Mouse (Mus musculus): Measurements from ENCODE around the gene Ugt1a6a. TPM values are rescaled to one million over a fixed set of nuclear protein-coding genes. Genes with fewer than 3 reads are reported as not detected.

The Ugt1a6a gene
- polyA plus RNA-seq, 1 experiment from 2014 or later, result 3.9 TPM

DNA sequence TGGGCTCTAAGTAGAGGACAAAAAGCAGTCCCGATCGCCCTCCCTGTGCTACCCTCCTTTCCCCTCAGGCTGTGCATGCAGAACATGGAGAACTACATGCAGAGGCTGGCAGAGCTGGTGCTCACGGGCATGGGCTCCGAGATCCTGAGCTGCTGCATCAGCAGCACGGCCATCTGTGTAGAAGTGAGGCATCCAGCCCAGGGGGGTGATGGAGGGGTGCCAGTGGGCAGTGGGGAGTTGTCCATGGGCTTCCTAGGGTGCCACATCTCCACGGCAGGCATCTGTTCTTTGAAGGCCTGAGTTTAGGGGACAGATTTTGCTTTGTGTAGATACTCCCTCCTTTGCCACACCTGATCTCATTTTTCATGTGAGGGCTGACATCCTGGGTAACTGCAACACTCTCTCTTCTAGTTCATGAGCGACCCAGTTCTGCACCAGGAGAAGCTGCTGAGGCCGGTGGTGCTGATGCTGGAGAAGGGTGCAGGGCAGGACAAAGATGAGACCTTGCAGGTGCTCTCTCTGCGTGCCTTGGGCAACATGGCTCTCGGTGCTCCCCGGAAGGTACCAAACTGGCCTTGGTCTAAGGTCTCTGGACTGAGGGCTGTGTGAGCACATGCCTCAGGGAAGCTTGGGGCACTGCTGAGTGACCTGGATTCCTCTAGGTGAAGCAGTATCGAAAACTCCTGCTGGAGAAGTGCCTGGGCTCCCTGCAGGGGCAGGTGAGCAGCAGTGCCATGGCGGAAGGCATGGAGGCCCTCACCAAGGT, 121.6 kb downstream of the Ugt1a6a start:
- H3K27ac ChIP-seq (ENCODE audit: low read length), result no peak overlapping the region
- H3K9me3 ChIP-seq (ENCODE audit: control insufficient read depth, low read length), result peaks cover 19% of the 10 kb centered on the region; the same call in 1 of the 2 replicates
- 76% methylated on average over 13 of the region's 13 CpGs for WGBS
- H3K4me2 ChIP-seq (ENCODE audit: low read depth, low read length), result no peak overlapping the region
- H3K27me3 ChIP-seq (ENCODE audit: control insufficient read depth, insufficient read depth, low read depth, low read length), result no peaks in the 10 kb centered on the region
- no peaks in the 10 kb centered on the region for H3K4me1 ChIP-seq (replicated peaks; ENCODE audit: control insufficient read depth, insufficient read depth, low read length)
- no peak overlapping the region for H3K4me3 ChIP-seq (ENCODE audit: low read length)
- H3K36me3 ChIP-seq (ENCODE audit: control insufficient read depth, insufficient read depth, low read length), result peaks cover 17% of the 10 kb centered on the region
- no peak for ATAC-seq (ENCODE audit: low read depth)
- H3K9ac ChIP-seq (ENCODE audit: low read length), result no peak overlapping the region

DNA sequence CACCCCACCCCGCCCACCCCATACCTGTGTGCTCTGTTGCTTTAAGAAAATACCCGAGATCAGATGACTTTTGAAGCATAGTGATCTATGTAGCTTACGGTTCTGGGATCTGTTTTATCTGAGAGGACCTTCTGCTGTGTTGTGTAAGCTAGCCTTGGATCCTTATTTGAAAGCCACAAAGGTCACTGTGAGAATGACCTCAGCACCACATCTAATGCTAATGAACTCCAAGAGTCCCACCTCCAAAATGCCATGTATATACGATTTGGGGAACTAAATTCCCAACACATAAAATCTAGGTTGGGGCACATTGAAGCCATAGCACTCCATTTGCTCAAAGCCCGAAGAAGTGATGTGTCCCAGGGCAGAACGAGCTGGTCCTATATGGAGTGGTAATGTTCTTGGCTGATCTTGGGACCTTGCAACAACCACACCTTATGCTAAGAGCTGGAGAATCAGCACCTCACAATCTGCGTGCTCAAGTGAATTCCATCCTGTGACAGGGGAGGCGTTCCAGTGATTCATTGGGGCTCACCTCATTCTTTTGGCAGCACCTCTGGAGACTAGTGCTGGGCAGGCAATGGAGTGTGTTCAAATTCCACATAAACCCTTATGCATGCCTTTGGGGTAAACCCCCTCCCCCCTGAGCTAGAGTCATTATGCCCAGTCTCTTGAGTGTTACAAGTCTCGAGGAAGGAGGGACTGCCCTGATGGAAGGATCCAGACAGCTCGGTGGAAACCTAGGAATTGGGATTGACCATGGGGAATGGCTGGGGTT, 122.5 kb downstream of the Ugt1a6a start:
- peaks cover 26% of the 10 kb centered on the region for H3K36me3 ChIP-seq (ENCODE audit: control insufficient read depth, insufficient read depth, low read length)
- WGBS, result 71% methylated on average over 10 of the region's 10 CpGs
- peaks cover 16% of the 10 kb centered on the region; the same call in 1 of the 2 replicates for H3K9me3 ChIP-seq (ENCODE audit: control insufficient read depth, low read length)
- H3K4me2 ChIP-seq (ENCODE audit: low read depth, low read length), result no peak overlapping the region
- H3K9ac ChIP-seq (ENCODE audit: low read length), result no peak overlapping the region
- no peak overlapping the region for H3K4me3 ChIP-seq (ENCODE audit: low read length)
- no peaks in the 10 kb centered on the region for H3K4me1 ChIP-seq (replicated peaks; ENCODE audit: control insufficient read depth, insufficient read depth, low read length)
- no peaks in the 10 kb centered on the region for H3K27me3 ChIP-seq (ENCODE audit: control insufficient read depth, insufficient read depth, low read depth, low read length)
- no peak for ATAC-seq (ENCODE audit: low read depth)
- no peak overlapping the region for H3K27ac ChIP-seq (ENCODE audit: low read length)

DNA sequence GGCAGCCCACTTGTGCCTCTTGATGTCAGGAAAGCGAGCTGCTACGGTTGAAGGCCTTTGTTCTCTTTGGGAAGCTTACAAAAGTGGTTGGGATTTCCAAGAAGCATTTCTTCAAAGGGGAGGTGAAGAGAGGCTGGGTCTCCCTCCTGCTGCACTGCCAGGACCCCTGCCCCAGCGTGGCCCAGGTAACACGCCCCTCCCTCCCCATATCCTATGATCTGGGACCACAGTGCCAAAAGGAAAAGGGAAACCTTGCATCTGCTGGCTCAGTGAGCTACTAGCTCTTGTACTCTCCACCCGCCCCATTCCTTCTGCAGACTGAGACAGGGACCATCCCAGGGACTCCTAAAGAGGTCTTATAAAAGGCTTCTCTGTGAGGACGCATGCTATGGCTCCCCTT, 123.1 kb downstream of the Ugt1a6a start:
- peaks cover 11% of the 10 kb centered on the region; the same call in 1 of the 2 replicates for H3K9me3 ChIP-seq (ENCODE audit: control insufficient read depth, low read length)
- H3K4me1 ChIP-seq (replicated peaks; ENCODE audit: control insufficient read depth, insufficient read depth, low read length), result no peaks in the 10 kb centered on the region
- no peak overlapping the region for H3K4me2 ChIP-seq (ENCODE audit: low read depth, low read length)
- H3K9ac ChIP-seq (ENCODE audit: low read length), result no peak overlapping the region
- no peak overlapping the region for H3K4me3 ChIP-seq (ENCODE audit: low read length)
- ATAC-seq (ENCODE audit: low read depth), result no peak
- H3K27ac ChIP-seq (ENCODE audit: low read length), result no peak overlapping the region
- 79% methylated on average over 6 of the region's 6 CpGs for WGBS
- H3K36me3 ChIP-seq (ENCODE audit: control insufficient read depth, insufficient read depth, low read length), result peaks cover 32% of the 10 kb centered on the region
- no peaks in the 10 kb centered on the region for H3K27me3 ChIP-seq (ENCODE audit: control insufficient read depth, insufficient read depth, low read depth, low read length)

DNA sequence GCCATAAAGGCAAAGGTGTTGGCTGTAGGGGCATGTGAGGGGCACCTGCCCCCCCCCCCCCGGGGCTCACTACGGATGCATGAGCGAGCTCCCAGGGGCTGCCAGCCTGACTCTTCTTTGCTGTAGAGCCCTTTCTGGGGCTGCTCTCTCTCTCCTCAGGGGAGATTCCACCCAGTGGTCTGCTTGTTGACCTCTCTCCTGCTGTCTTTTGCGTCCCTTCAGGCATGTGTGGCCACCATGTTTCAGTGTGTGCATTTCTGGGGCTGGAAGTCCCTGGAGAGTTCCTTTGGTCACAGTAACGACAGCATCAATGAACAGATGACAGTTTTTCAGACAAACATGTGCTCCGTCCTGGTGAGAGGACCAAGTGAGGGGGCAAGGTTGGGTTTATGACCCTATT, 123.8 kb downstream of the Ugt1a6a start:
- Histone ChIP-seq H3K27ac (ENCODE audit: low read length) (no peak overlapping the region), H3K36me3 (ENCODE audit: control insufficient read depth, insufficient read depth, low read length) (peaks cover 39% of the 10 kb centered on the region), H3K27me3 (ENCODE audit: control insufficient read depth, insufficient read depth, low read depth, low read length) (no peaks in the 10 kb centered on the region), H3K9me3 (ENCODE audit: control insufficient read depth, low read length) (peaks cover 11% of the 10 kb centered on the region; the same call in 1 of the 2 replicates), H3K4me2 (ENCODE audit: low read depth, low read length) (no peak overlapping the region), H3K9ac (ENCODE audit: low read length) (no peak overlapping the region), H3K4me3 (ENCODE audit: low read length) (no peak overlapping the region), H3K4me1 (replicated peaks; ENCODE audit: control insufficient read depth, insufficient read depth, low read length) (no peaks in the 10 kb centered on the region)
- ATAC-seq (ENCODE audit: low read depth), result no peak
- WGBS, result 63% methylated on average over 6 of the region's 6 CpGs

DNA sequence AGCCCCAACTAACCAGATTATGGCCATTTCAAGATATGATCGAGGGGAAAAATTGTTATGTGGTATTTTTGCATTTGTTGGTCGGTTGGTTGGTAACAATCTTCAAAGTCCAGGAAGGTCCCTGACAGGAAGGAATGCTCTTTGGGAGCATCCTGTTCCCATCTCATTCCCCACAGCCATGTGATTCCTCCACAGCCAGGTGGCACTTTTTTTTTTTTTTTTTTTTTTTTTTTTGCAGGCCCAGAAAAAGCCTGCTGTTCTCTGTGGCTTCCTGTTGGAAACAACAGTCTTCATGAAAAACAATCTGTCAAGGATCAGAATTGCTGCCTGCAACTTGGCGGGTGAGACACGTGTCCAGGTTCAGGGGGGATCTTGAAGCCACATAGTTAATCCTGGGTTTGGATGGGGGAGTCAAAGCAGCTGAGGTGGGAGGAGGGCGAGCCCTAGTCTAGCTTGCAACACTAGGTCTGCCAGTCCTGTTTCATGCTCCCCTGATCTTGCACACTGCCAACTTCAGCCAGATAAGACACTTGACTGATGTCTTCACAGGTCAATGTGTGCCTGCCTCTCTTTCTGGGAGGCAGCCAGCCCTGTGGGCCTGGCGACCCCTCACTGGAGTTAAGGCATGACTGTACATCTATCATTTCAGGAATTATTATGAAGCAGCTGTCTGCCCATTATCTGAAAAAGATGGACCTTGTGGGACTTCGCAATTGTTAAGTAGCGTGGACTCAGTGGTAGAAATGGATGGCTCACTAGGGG, 124.5 kb downstream of the Ugt1a6a start:
- WGBS, result 57% methylated on average over 8 of the region's 8 CpGs
- ATAC-seq (ENCODE audit: low read depth), result peak; percentile 11; the same call in 1 of the 2 replicates
- no peak overlapping the region for H3K27ac ChIP-seq (ENCODE audit: low read length)

DNA sequence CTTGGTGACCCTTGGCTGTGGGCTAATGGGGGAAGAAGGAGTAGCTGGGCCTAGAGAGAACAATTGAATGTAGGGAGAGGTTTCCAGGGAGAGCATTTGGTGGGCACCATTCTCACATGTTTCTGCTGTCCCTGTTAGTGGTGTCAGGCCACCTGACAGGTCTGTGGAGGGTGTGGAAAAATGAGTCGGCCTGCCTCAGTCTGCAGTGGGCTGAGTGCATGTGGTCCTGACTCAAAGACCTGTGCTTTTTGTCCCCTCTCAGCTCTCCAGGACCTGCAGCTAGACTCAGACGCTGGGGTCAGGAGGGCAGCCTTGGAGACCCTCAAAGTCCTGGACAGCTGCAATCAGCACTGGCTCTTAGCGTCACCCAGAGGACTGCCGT, 125.0 kb downstream of the Ugt1a6a start:
- no peaks in the 10 kb centered on the region for H3K27me3 ChIP-seq (ENCODE audit: control insufficient read depth, insufficient read depth, low read depth, low read length)
- no peak overlapping the region for H3K4me3 ChIP-seq (ENCODE audit: low read length)
- H3K27ac ChIP-seq (ENCODE audit: low read length), result no peak overlapping the region
- H3K9ac ChIP-seq (ENCODE audit: low read length), result no peak overlapping the region
- peaks cover 9% of the 10 kb centered on the region; the same call in 1 of the 2 replicates for H3K9me3 ChIP-seq (ENCODE audit: control insufficient read depth, low read length)
- peaks cover 51% of the 10 kb centered on the region for H3K36me3 ChIP-seq (ENCODE audit: control insufficient read depth, insufficient read depth, low read length)
- H3K4me1 ChIP-seq (replicated peaks; ENCODE audit: control insufficient read depth, insufficient read depth, low read length), result no peaks in the 10 kb centered on the region
- ATAC-seq (ENCODE audit: low read depth), result no peak
- WGBS, result 68% methylated on average over 4 of the region's 4 CpGs
- no peak overlapping the region for H3K4me2 ChIP-seq (ENCODE audit: low read depth, low read length)

More for the DNA sequence above, 124.5 kb downstream of the Ugt1a6a start:
- peaks cover 11% of the 10 kb centered on the region; the same call in 1 of the 2 replicates for H3K9me3 ChIP-seq (ENCODE audit: control insufficient read depth, low read length)
- no peaks in the 10 kb centered on the region for H3K4me1 ChIP-seq (replicated peaks; ENCODE audit: control insufficient read depth, insufficient read depth, low read length)
- no peaks in the 10 kb centered on the region for H3K27me3 ChIP-seq (ENCODE audit: control insufficient read depth, insufficient read depth, low read depth, low read length)
- no peak overlapping the region for H3K4me3 ChIP-seq (ENCODE audit: low read length)
- H3K4me2 ChIP-seq (ENCODE audit: low read depth, low read length), result no peak overlapping the region
- no peak overlapping the region for H3K9ac ChIP-seq (ENCODE audit: low read length)
- peaks cover 46% of the 10 kb centered on the region for H3K36me3 ChIP-seq (ENCODE audit: control insufficient read depth, insufficient read depth, low read length)

DNA sequence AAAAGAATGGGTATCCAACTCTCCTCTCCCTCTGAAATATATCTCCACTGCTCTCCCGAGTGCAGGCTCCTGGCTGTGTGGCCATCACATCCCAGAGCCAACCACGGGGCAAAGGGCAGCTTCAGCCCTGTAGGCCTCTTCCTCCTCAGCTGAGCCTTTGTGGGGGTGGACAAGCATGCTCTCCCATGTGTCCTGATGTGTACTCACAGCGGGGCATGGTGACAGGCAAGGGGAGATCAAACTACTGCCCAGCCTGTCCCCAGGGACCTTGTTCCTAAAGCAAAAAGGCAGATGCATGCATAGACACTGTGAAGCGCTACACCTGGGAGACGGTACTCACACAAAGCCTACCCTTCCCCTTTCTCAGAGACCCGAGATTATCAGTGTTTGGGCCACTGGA, 125.5 kb downstream of the Ugt1a6a start:
- Histone ChIP-seq H3K27ac (ENCODE audit: low read length) (no peak overlapping the region), H3K36me3 (ENCODE audit: control insufficient read depth, insufficient read depth, low read length) (peaks cover 56% of the 10 kb centered on the region), H3K9ac (ENCODE audit: low read length) (no peak overlapping the region), H3K4me2 (ENCODE audit: low read depth, low read length) (no peak overlapping the region), H3K27me3 (ENCODE audit: control insufficient read depth, insufficient read depth, low read depth, low read length) (no peaks in the 10 kb centered on the region), H3K4me1 (replicated peaks; ENCODE audit: control insufficient read depth, insufficient read depth, low read length) (no peaks in the 10 kb centered on the region), H3K4me3 (ENCODE audit: low read length) (no peak overlapping the region), H3K9me3 (ENCODE audit: control insufficient read depth, low read length) (peaks cover 4% of the 10 kb centered on the region; the same call in 1 of the 2 replicates)
- ATAC-seq (ENCODE audit: low read depth), result peak; percentile 4
- WGBS, result 77% methylated on average over 6 of the region's 6 CpGs

DNA sequence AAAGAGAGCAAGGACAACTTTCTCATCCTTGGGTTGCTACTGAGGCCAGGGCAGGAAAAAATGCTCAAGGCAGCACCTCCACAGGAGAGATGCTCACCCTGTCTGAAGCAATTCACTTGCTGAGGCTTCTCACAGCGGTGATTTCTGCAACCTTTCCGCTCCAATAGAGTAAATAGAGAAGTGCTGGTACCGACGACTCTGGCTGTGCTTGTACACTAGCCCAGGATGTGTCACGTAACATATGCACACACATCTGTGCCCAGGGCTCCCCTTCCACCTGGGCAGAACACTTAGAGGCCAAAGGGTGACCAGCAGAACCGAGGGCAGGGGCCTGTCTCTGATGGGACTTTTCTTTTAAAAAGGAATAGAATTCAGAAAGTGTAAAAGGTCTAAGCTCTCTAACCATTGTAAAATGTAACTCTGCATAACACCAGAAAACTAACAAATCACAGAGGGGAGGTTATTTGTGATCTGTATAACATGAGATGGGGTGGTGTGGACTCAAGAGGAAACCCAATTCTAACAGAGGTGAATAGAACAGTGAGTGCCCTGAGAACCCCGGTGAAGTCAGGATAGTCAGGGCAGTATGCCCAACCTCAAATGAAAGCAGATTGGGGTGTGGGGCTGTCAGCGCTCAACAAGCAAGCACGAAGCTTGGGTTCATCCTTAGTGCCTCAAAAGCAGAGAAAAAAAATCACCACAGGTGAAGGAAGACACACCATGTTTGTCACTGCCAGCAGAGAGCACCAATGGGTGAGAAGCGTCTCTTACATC, 126.2 kb downstream of the Ugt1a6a start:
- WGBS, result 77% methylated on average over 10 of the region's 10 CpGs
- Histone ChIP-seq H3K4me3 (ENCODE audit: low read length) (no peak overlapping the region), H3K9me3 (ENCODE audit: control insufficient read depth, low read length) (no peaks in the 10 kb centered on the region; the same call in 1 of the 2 replicates), H3K36me3 (ENCODE audit: control insufficient read depth, insufficient read depth, low read length) (peaks cover 63% of the 10 kb centered on the region), H3K27me3 (ENCODE audit: control insufficient read depth, insufficient read depth, low read depth, low read length) (no peaks in the 10 kb centered on the region), H3K4me2 (ENCODE audit: low read depth, low read length) (no peak overlapping the region), H3K4me1 (replicated peaks; ENCODE audit: control insufficient read depth, insufficient read depth, low read length) (no peaks in the 10 kb centered on the region), H3K9ac (ENCODE audit: low read length) (no peak overlapping the region), H3K27ac (ENCODE audit: low read length) (no peak overlapping the region)
- no peak for ATAC-seq (ENCODE audit: low read depth)
